Mouse (Mus musculus) embryonic facial prominence, embryonic 11.5 days (tissue): ENCODE measurements around the gene Aldh16a1. TPM values are rescaled to one million over a fixed set of nuclear protein-coding genes. Genes with fewer than 3 reads are reported as not detected.
A peak's percentile ranks its signal among the peaks of the same experiment; 100 is the strongest.
"Not testable (repeated sequence)": the region's sequence is repeated elsewhere in the genome, so short reads cannot be mapped to it uniquely, and the experiment has no call there.

Experiments
- ATAC-seq: fragments of 200-750 bp; cut with Nextera tagmentation; replicated peaks from 2 replicates; pipeline ENCODE4 v1.8.0; 2017; ENCODE audit warnings: low read depth; ENCODE audit not compliant: insufficient number of reproducible peaks, low FRiP score, low TSS enrichment
- DNase-seq: peaks from one replicate; pipeline ENCODE4 v3.0.0-alpha.2; 2015; ENCODE audit warnings: low spot score
- H3K27ac ChIP-seq: fragments of 300-500 bp; sonication (generic); replicated peaks from 2 replicates; pipeline ENCODE4 v1.5.1; 2014; ENCODE audit warnings: mild to moderate bottlenecking, low read depth, low read length, control low read depth
- H3K27me3 ChIP-seq: fragments of 300-500 bp; sonication (generic); 2 replicates; pipeline ENCODE4 v1.6.1; 2014; ENCODE audit warnings: mild to moderate bottlenecking, low read length, moderate library complexity, mixed read lengths; ENCODE audit not compliant: control insufficient read depth, insufficient read depth
- H3K36me3 ChIP-seq: fragments of 300-500 bp; sonication (generic); replicated peaks from 2 replicates; pipeline ENCODE4 v1.6.1; 2014; ENCODE audit warnings: low read depth, mild to moderate bottlenecking, low read length, moderate library complexity, mixed read lengths; ENCODE audit not compliant: control insufficient read depth, insufficient read depth
- H3K4me1 ChIP-seq: fragments of 300-500 bp; sonication (generic); 2 replicates; pipeline ENCODE4 v1.6.1; 2014; ENCODE audit warnings: low read length, mixed read lengths; ENCODE audit not compliant: control insufficient read depth, insufficient read depth
- H3K4me2 ChIP-seq: fragments of 300-500 bp; sonication (generic); 2 replicates; pipeline ENCODE4 v1.6.1; 2014; ENCODE audit warnings: low read depth, mild to moderate bottlenecking, control low read depth, low read length, moderate library complexity
- H3K4me3 ChIP-seq: fragments of 300-500 bp; sonication (generic); 2 replicates; pipeline ENCODE4 v1.5.1; 2014; ENCODE audit warnings: low read depth, low read length, control low read depth
- H3K9ac ChIP-seq: fragments of 300-500 bp; sonication (generic); replicated peaks from 2 replicates; pipeline ENCODE4 v1.6.1; 2014; ENCODE audit warnings: mild to moderate bottlenecking, control low read depth, low read length
- H3K9me3 ChIP-seq: fragments of 300-500 bp; sonication (generic); replicated peaks from 2 replicates; pipeline ENCODE4 v1.6.1; 2016; ENCODE audit warnings: mild to moderate bottlenecking, low read length, inconsistent platforms, mixed read lengths; ENCODE audit not compliant: control insufficient read depth
- WGBS: fragments of 180-500 bp; shearing (Covaris S2); extraction: QIAGEN DNeasy Blood & Tissue Kit; methylation state at CpG from one replicate; pipeline ENCODE4 v1.1.7; 2014; 5-methylcytosine and 5-hydroxymethylcytosine counted together
- polyA plus RNA-seq: library from polyadenylated mRNA; unstranded; fragments of >200 nt; fragmentation: Nextera tagmentation; extraction: Ambion mirVana; gene quantifications from 2 replicates; pipeline ENCODE4 v1.2.1, GENCODE M21; 2014

Aldh16a1 gene
- polyA plus RNA-seq, 1 experiment from 2014 or later, result 32.3 TPM

DNA sequence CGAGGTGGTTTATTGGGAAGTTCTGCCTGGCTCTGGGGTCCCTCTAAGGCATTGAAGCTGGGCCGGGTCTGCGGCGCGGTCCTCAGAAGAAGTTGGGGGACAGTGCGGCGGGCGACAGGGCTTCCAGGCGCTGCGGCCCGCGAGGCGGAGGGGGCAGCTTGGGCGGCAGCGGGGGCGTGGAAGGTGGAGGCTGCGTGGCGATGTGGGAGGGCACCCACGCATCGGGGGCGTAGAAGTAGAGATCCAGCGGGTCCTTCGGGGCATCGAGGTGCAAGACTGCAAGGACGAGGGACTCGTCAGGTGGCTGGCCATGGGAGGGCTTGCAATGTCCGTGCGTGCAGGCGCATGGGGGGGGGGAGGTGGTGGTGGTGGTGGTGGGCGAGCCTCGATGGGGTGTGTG, 22.0 kb upstream of the Aldh16a1 start:
- Histone ChIP-seq H3K4me2 (peak overlapping the region; percentile 1; the same call in 1 of the 2 replicates), H3K36me3 (no peaks in the 10 kb centered on the region), H3K9ac (no peak overlapping the region), H3K9me3 (no peaks in the 10 kb centered on the region), H3K27ac (no peak overlapping the region), H3K4me3 (no peak overlapping the region), H3K27me3 (peaks cover 78% of the 10 kb centered on the region), H3K4me1 (no peaks in the 10 kb centered on the region; the same call in 1 of the 2 replicates)
- DNase-seq, result no peak
- 2% methylated on average over 29 of the region's 31 CpGs for WGBS
- no peak for ATAC-seq

DNA sequence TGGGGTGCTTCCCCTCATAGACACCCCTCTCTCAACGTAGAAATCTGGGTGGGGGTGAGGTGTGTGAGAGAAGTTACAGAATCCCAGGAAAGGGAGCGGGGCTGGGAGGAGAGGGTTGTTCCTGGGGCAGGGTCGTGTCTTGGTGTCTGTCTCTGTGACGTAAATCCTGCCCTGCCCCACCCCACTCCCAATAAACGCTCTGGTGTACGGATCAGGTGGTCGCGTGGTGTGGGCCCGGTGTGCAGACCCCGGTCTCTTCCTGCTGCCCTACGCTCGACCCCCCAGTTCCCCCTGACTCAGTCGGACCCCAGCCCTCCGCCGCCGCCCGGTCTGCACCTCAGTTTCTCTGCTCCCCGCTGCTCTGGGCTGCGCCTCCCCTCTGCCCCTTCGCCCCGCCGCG, 21.5 kb upstream of the Aldh16a1 start:
- 0 out of 2 replicates have a peak overlapping the region, but pooled peaks have one; percentile 1 for H3K4me2 ChIP-seq
- under 1% methylated on average over 23 of the region's 23 CpGs for WGBS
- H3K4me1 ChIP-seq, result no peaks in the 10 kb centered on the region; the same call in 1 of the 2 replicates
- no peak overlapping the region for H3K27ac ChIP-seq
- ATAC-seq (peak; percentile 26; the same call in 1 of the 2 replicates), DNase-seq (no peak)
- no peaks in the 10 kb centered on the region for H3K9me3 ChIP-seq
- no peak overlapping the region for H3K4me3 ChIP-seq
- no peak overlapping the region for H3K9ac ChIP-seq
- H3K27me3 ChIP-seq, result peaks cover 73% of the 10 kb centered on the region
- H3K36me3 ChIP-seq, result no peaks in the 10 kb centered on the region

DNA sequence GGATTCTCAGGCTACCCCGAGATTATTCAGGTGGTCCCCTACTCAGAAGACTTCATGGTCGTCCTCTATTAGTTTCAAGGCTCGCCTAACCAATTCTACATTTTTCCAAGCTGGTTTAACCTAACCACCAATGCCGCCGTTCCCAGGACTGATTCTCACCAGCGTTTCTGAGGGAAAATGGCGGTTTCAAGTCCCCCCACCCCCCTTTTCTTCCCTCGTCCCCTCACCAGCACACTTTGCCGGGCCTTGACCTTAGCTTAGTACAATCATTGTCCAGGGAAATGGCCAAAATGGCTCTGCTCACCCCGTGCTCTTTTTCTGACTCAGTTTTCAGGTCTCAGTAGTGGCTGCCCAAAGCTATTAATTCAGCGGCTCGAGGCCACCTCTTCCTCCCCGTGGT, 21.0 kb upstream of the Aldh16a1 start:
- Histone ChIP-seq H3K4me3 (no peak overlapping the region), H3K27ac (no peak overlapping the region), H3K4me2 (no peak overlapping the region), H3K9me3 (no peaks in the 10 kb centered on the region; the same call in 1 of the 2 replicates), H3K4me1 (no peaks in the 10 kb centered on the region; the same call in 1 of the 2 replicates), H3K27me3 (peaks cover 68% of the 10 kb centered on the region), H3K9ac (no peak overlapping the region), H3K36me3 (no peaks in the 10 kb centered on the region)
- DNase-seq, result no peak
- ATAC-seq, result no peak
- WGBS, result 5% methylated on average over 13 of the region's 13 CpGs

DNA sequence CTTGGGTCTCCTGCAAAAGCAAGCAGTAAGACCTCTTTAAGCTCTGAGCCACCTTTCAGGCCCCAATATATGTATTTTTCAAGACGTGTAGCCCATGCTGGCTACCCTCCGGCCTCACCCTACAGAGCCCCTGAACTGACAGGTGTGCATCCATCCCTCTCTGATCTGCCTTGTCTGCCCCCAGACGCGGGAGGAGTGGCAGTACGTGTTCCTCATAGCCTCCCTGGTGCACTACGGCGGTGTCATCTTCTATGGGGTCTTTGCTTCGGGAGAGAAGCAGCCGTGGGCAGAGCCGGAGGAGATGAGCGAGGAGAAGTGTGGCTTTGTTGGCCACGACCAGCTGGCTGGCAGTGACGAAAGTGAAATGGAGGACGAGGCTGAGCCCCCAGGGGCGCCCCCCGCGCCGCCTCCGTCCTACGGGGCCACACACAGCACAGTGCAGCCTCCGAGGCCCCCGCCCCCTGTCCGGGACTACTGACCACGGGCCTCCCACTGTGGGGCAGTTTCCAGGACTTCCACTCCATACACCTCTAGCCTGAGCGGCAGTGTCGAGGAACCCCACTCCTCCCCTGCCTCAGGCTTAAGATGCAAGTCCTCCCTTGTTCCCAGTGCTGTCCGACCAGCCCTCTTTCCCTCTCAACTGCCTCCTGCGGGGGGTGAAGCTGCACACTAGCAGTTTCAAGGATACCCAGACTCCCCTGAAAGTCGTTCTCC, 20.3 kb upstream of the Aldh16a1 start:
- Histone ChIP-seq H3K27ac (no peak overlapping the region), H3K4me3 (no peak overlapping the region), H3K4me1 (no peaks in the 10 kb centered on the region; the same call in 1 of the 2 replicates), H3K27me3 (peaks cover 64% of the 10 kb centered on the region), H3K9me3 (peaks cover 6% of the 10 kb centered on the region), H3K36me3 (no peaks in the 10 kb centered on the region), H3K9ac (0 out of 2 replicates have a peak overlapping the region, but pooled peaks have one; percentile 9), H3K4me2 (peak overlapping the region; percentile 23; the same call in 1 of the 2 replicates)
- no peak; the same call in 1 of the 2 replicates for ATAC-seq
- DNase-seq, result no peak
- WGBS, result 4% methylated on average over 29 of the region's 29 CpGs

DNA sequence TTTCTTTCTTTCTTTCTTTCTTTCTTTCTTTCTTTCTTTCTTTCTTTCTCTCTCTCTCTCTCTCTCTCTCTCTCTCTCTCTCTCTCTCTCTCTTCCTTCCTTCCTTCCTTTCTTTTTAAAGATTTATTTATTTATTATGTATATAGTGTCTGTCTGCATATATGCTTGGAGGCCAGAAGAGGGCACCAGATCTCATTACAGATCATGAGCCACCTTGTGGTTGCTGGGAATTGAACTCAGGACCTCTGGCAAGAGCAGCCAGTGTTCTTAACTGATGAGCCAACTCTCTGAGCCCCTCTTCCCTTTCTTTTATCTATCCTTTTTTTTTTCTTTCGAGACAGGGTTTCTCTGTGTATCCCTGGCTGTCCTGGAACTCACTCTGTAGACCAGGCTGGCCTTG, 19.4 kb upstream of the Aldh16a1 start:
- H3K9me3 ChIP-seq, result peaks cover 15% of the 10 kb centered on the region

DNA sequence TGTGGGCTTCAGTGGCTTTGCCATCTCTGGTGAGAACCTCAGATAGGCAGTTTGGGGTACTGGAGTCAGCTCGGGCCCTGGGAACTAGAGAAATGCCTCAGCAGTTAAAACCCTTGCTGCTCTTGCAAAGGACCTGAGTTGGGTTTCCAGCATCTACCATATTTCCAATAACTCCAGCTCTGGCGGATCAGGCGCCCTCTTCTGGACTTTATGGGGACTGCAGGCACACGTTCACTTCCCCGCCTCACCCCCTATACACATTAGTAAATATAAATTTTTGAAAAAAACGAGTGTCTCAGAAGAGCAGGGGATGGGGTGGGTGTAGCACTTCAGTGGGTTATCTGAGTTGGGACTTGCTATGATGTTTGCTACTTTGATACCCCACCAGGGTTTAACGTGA, 18.6 kb upstream of the Aldh16a1 start:
- Histone ChIP-seq H3K4me3 (no peak overlapping the region), H3K36me3 (no peaks in the 10 kb centered on the region), H3K27me3 (peaks cover 63% of the 10 kb centered on the region), H3K9ac (no peak overlapping the region), H3K4me1 (no peaks in the 10 kb centered on the region; the same call in 1 of the 2 replicates), H3K27ac (no peak overlapping the region), H3K9me3 (peaks cover 15% of the 10 kb centered on the region), H3K4me2 (no peak overlapping the region)
- no peak for ATAC-seq
- no peak for DNase-seq
- 60% methylated on average over 7 of the region's 7 CpGs for WGBS

More for the DNA sequence above, 19.4 kb upstream of the Aldh16a1 start:
- H3K9ac ChIP-seq, ATAC-seq, H3K36me3 ChIP-seq, H3K4me2 ChIP-seq, DNase-seq, H3K4me3 ChIP-seq, H3K4me1 ChIP-seq, H3K27ac ChIP-seq: not testable (repeated sequence)
- WGBS, result 53% methylated on average over 1 of the region's 1 CpGs
- peaks cover 63% of the 10 kb centered on the region for H3K27me3 ChIP-seq

DNA sequence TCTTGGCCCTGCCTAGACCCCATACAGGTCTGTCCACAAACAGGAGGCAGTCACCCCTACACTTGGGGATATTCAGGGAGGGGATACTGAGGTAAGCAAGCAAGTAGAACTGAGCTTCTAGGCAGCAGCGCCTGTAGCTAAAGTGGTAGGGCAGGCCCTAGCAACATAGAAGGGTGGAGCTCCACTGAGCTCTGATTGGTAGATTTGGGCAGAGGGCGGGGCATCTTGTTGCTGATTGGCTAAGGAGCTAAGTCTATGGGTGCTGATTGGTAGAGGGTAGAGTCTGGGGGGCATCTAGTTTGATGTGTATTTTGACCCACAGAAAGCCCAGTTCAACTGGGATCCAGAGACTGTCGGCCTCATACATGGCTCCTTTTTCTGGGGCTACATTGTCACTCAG, 15.1 kb upstream of the Aldh16a1 start:
- H3K4me2 ChIP-seq, result no peak overlapping the region
- H3K27me3 ChIP-seq, result peaks cover 61% of the 10 kb centered on the region
- H3K36me3 ChIP-seq, result no peaks in the 10 kb centered on the region
- no peak overlapping the region for H3K27ac ChIP-seq
- WGBS, result 91% methylated on average over 3 of the region's 3 CpGs
- DNase-seq (no peak), ATAC-seq (no peak)
- H3K9ac ChIP-seq, result no peak overlapping the region
- no peak overlapping the region for H3K4me3 ChIP-seq
- no peaks in the 10 kb centered on the region for H3K4me1 ChIP-seq
- peaks cover 15% of the 10 kb centered on the region for H3K9me3 ChIP-seq

DNA sequence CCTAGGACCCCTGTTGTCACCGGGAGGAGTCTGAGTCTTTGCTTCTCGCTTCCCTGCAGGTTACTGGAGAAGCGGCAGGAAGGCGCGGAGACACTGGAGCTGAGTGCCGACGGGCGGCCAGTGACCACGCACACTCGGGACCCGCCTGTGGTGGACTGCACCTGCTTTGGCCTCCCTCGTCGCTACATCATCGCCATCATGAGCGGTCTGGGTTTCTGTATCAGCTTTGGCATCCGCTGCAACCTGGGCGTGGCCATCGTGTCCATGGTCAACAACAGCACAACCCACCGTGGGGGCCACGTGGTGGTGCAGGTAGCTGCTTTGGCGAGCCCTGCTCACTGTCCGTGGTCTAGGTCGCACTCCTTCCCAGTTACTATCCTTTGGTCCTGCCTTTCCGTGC, 14.3 kb upstream of the Aldh16a1 start:
- peaks cover 65% of the 10 kb centered on the region for H3K27me3 ChIP-seq
- H3K9ac ChIP-seq, result no peak overlapping the region
- no peak overlapping the region for H3K27ac ChIP-seq
- no peak overlapping the region for H3K4me2 ChIP-seq
- no peaks in the 10 kb centered on the region for H3K36me3 ChIP-seq
- WGBS, result 4% methylated on average over 24 of the region's 24 CpGs
- H3K4me3 ChIP-seq, result no peak overlapping the region
- H3K4me1 ChIP-seq, result no peaks in the 10 kb centered on the region; the same call in 1 of the 2 replicates
- peaks cover 15% of the 10 kb centered on the region for H3K9me3 ChIP-seq
- no peak for ATAC-seq
- no peak for DNase-seq
